Mouse (Mus musculus) heart, postnatal 0 days (tissue): ENCODE data around the gene BC016579.

Experiments used
- CTCF ChIP-seq: IDR thresholded peaks from 2 replicates; pipeline ENCODE4 v1.5.1; 2016; ENCODE audit warnings: antibody characterized with exemption, control low read depth, low read depth
- EP300 ChIP-seq: IDR thresholded peaks from 2 replicates; pipeline ENCODE4 v1.6.1; 2016; ENCODE audit warnings: antibody characterized with exemption, low read depth

DNA sequence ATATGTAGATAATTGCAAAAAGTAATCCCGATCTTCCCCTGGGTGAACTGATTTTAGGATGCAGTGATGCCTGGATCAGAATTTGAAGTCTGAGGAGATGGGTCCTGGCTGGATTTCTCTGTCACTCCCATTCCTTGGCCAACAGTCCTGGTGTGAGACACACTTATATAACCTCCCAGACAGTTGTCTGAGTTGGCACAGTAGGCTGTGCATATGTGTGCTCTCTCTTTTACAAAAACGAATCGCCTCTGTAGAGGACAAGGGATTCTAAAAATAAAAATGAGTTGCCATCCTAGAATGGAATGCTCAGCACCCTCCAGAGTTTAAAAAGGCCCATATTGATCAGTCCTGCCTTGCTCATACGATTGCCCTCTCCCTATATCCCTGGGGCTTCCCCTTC lies 5.7 kb upstream of the BC016579 start:
- TF ChIP-seq CTCF (no peak), EP300 (no peak)
